Mouse (Mus musculus) forebrain, embryonic 12.5 days (tissue): Measurements from ENCODE around the gene Gm15517. TPM values are rescaled to one million over a fixed set of nuclear protein-coding genes. Genes with fewer than 3 reads are reported as not detected.
A peak's percentile ranks its signal among the peaks of the same experiment; 100 is the strongest.
"Not testable (repeated sequence)": the region's sequence is repeated elsewhere in the genome, so short reads cannot be mapped to it uniquely, and the experiment has no call there.

Source experiments
- ATAC-seq: fragments of 200-750 bp; cut with Nextera tagmentation; 2 replicates; pipeline ENCODE4 v1.8.0; 2017; ENCODE audit warnings: moderate TSS enrichment; ENCODE audit not compliant: low FRiP score
- H3K27ac ChIP-seq: fragments of 300-500 bp; sonication (generic); 2 replicates; pipeline ENCODE4 v1.5.1; 2016; ENCODE audit warnings: mild to moderate bottlenecking
- H3K27me3 ChIP-seq: fragments of 300-500 bp; sonication (generic); 2 replicates; pipeline ENCODE4 v1.6.1; 2016; ENCODE audit warnings: mild to moderate bottlenecking
- H3K36me3 ChIP-seq: fragments of 300-500 bp; sonication (generic); replicated peaks from 2 replicates; pipeline ENCODE4 v1.6.1; 2016; ENCODE audit warnings: mild to moderate bottlenecking
- H3K4me1 ChIP-seq: fragments of 300-500 bp; sonication (generic); 2 replicates; pipeline ENCODE4 v1.6.1; 2016
- H3K4me2 ChIP-seq: fragments of 300-500 bp; sonication (generic); 2 replicates; pipeline ENCODE4 v1.6.1; 2016; ENCODE audit warnings: mild to moderate bottlenecking, moderate library complexity
- H3K4me3 ChIP-seq: fragments of 300-500 bp; sonication (generic); replicated peaks from 2 replicates; pipeline ENCODE4 v1.5.1; 2016; ENCODE audit warnings: mild to moderate bottlenecking
- H3K9ac ChIP-seq: fragments of 300-500 bp; sonication (generic); 2 replicates; pipeline ENCODE4 v1.6.1; 2016; ENCODE audit warnings: mild to moderate bottlenecking
- H3K9me3 ChIP-seq: fragments of 300-500 bp; sonication (generic); 2 replicates; pipeline ENCODE4 v1.6.1; 2016
- WGBS: fragments of 180-500 bp; shearing (Covaris S2); methylation state at CpG from one replicate; pipeline ENCODE4 v1.1.7; 2016; 5-methylcytosine and 5-hydroxymethylcytosine counted together
- polyA plus RNA-seq: library from polyadenylated mRNA; unstranded; fragments of >200 nt; fragmentation: Nextera tagmentation; extraction: Ambion mirVana; gene quantifications from 2 replicates; pipeline ENCODE4 v1.2.1, GENCODE M21; 2016

Gene Gm15517
- polyA plus RNA-seq: not detected in 2 replicates

- Histone ChIP-seq H3K27me3 (peaks cover 26% of the 10 kb centered on the region), H3K4me1 (peaks cover 7% of the 10 kb centered on the region), H3K9ac (no peak within 1 kb of the TSS), H3K36me3 (no peaks in the 10 kb centered on the region), H3K9me3 (no peaks in the 10 kb centered on the region), H3K4me3 (no peak within 1 kb of the TSS), H3K4me2 (no peak within 1 kb of the TSS), H3K27ac (no peak within 1 kb of the TSS)
- ATAC-seq: no peak
- WGBS: 70% methylated on average over 5 of the region's 5 CpGs
Measured at GRCm38 (mm10) chr7:44261147-44261546, at the start of gene Gm15517. Gene Gm15517 (plus strand): TSS chr7:44261447.

- H3K4me1 ChIP-seq: no peaks in the 10 kb centered on the region
- H3K27me3 ChIP-seq: no peaks in the 10 kb centered on the region
- no peak within 1 kb of the TSS for H3K9ac ChIP-seq
- ATAC-seq: no peak
- no peak within 1 kb of the TSS for H3K4me2 ChIP-seq
- H3K36me3 ChIP-seq: no peaks in the 10 kb centered on the region
- 89% methylated on average over 1 of the region's 1 CpGs for WGBS
- no peak within 1 kb of the TSS for H3K4me3 ChIP-seq
- no peak within 1 kb of the TSS for H3K27ac ChIP-seq
- no peaks in the 10 kb centered on the region for H3K9me3 ChIP-seq
Measured at GRCm38 (mm10) chr7:44215645-44216044, 45.6 kb upstream of the Gm15517 start, which contains the start of gene Klk1b5. Gene Klk1b5 (plus strand): TSS chr7:44215945.

GRCm38 (mm10) chr7:44221601-44222000 is 39.6 kb upstream of the Gm15517 start:
- not testable (repeated sequence) for H3K4me1 ChIP-seq, H3K4me2 ChIP-seq, ATAC-seq, H3K36me3 ChIP-seq, H3K27me3 ChIP-seq, H3K4me3 ChIP-seq, H3K27ac ChIP-seq, H3K9ac ChIP-seq, H3K9me3 ChIP-seq
- 79% methylated on average over 9 of the region's 10 CpGs for WGBS

- ATAC-seq, H3K36me3 ChIP-seq, H3K27ac ChIP-seq, H3K9ac ChIP-seq, H3K9me3 ChIP-seq, H3K27me3 ChIP-seq, H3K4me1 ChIP-seq, H3K4me2 ChIP-seq, H3K4me3 ChIP-seq: not testable (repeated sequence)
- WGBS: 81% methylated on average over 6 of the region's 6 CpGs
Measured at GRCm38 (mm10) chr7:44222335-44222734, 38.9 kb upstream of the Gm15517 start.

GRCm38 (mm10) chr7:44225076-44225475 is 36.2 kb upstream of the Gm15517 start, which contains the start of gene Klk1:
Gene Klk1 (plus strand): TSS chr7:44225360.
- 42% methylated on average over 1 of the region's 1 CpGs for WGBS
- no peak for ATAC-seq

GRCm38 (mm10) chr7:44235909-44236308 is 25.3 kb upstream of the Gm15517 start, which contains the start of gene Gm36864:
Gene Gm36864 (plus strand): TSS chr7:44236177.
- 84% methylated on average over 3 of the region's 3 CpGs for WGBS
- Histone ChIP-seq H3K4me2 (no peak within 1 kb of the TSS), H3K27me3 (no peaks in the 10 kb centered on the region), H3K9me3 (no peaks in the 10 kb centered on the region), H3K4me3 (no peak within 1 kb of the TSS), H3K36me3 (no peaks in the 10 kb centered on the region), H3K4me1 (no peaks in the 10 kb centered on the region), H3K27ac (no peak within 1 kb of the TSS), H3K9ac (no peak within 1 kb of the TSS)
- ATAC-seq: no peak

More at GRCm38 (mm10) chr7:44225076-44225475, 36.2 kb upstream of the Gm15517 start, which contains the start of gene Klk1:
- Histone ChIP-seq H3K4me1 (no peaks in the 10 kb centered on the region), H3K27me3 (0 out of 2 replicates have a peak, but pooled peaks cover 3% of the 10 kb centered on the region), H3K36me3 (no peaks in the 10 kb centered on the region), H3K4me3 (no peak within 1 kb of the TSS), H3K9ac (no peak within 1 kb of the TSS), H3K27ac (no peak within 1 kb of the TSS), H3K9me3 (no peaks in the 10 kb centered on the region), H3K4me2 (no peak within 1 kb of the TSS)

- Histone ChIP-seq H3K27me3 (no peaks in the 10 kb centered on the region), H3K9me3 (no peaks in the 10 kb centered on the region), H3K36me3 (no peaks in the 10 kb centered on the region), H3K4me2 (no peak overlapping the region), H3K9ac (no peak overlapping the region), H3K27ac (no peak overlapping the region), H3K4me1 (no peaks in the 10 kb centered on the region), H3K4me3 (no peak overlapping the region)
- no peak for ATAC-seq
- 59% methylated on average over 2 of the region's 2 CpGs for WGBS
Measured at GRCm38 (mm10) chr7:44239913-44240312, 21.3 kb upstream of the Gm15517 start.

GRCm38 (mm10) chr7:44240712-44241111 is 20.5 kb upstream of the Gm15517 start:
- no peak overlapping the region for H3K27ac ChIP-seq
- H3K9ac ChIP-seq: no peak overlapping the region
- 52% methylated on average over 1 of the region's 1 CpGs for WGBS
- H3K9me3 ChIP-seq: no peaks in the 10 kb centered on the region
- H3K27me3 ChIP-seq: no peaks in the 10 kb centered on the region
- peaks cover 7% of the 10 kb centered on the region for H3K4me1 ChIP-seq
- no peak overlapping the region for H3K4me2 ChIP-seq
- ATAC-seq: no peak
- H3K4me3 ChIP-seq: no peak overlapping the region
- no peaks in the 10 kb centered on the region for H3K36me3 ChIP-seq

GRCm38 (mm10) chr7:44241163-44241562 is 20.1 kb upstream of the Gm15517 start:
- Histone ChIP-seq H3K27ac (no peak overlapping the region), H3K9ac (no peak overlapping the region), H3K9me3 (no peaks in the 10 kb centered on the region), H3K27me3 (no peaks in the 10 kb centered on the region), H3K4me2 (no peak overlapping the region), H3K36me3 (no peaks in the 10 kb centered on the region), H3K4me3 (no peak overlapping the region), H3K4me1 (peaks cover 8% of the 10 kb centered on the region)
- ATAC-seq: no peak
- 71% methylated on average over 2 of the region's 2 CpGs for WGBS

GRCm38 (mm10) chr7:44244080-44244479 is 17.2 kb upstream of the Gm15517 start:
- Histone ChIP-seq H3K9ac (no peak overlapping the region), H3K4me2 (no peak overlapping the region), H3K9me3 (no peaks in the 10 kb centered on the region), H3K27ac (no peak overlapping the region), H3K4me1 (peaks cover 23% of the 10 kb centered on the region), H3K27me3 (no peaks in the 10 kb centered on the region), H3K36me3 (peaks cover 13% of the 10 kb centered on the region), H3K4me3 (no peak overlapping the region)
- ATAC-seq: no peak
- WGBS: 73% methylated on average over 1 of the region's 1 CpGs

GRCm38 (mm10) chr7:44246055-44246983 is 14.9 kb upstream of the Gm15517 start, which contains the start of the genes 1700028J19Rik and 2410002F23Rik:
Gene 1700028J19Rik (minus strand): TSS chr7:44246695.
Gene 2410002F23Rik (plus strand): TSS chr7:44246722.
- Histone ChIP-seq H3K27me3 (no peaks in the 10 kb centered on the region), H3K4me2 (peak within 1 kb of the TSS; percentile 82), H3K27ac (peak within 1 kb of the TSS; percentile 91), H3K4me3 (peak within 1 kb of the TSS; percentile 87), H3K9ac (peak within 1 kb of the TSS; percentile 93), H3K4me1 (peaks cover 26% of the 10 kb centered on the region), H3K9me3 (no peaks in the 10 kb centered on the region), H3K36me3 (peaks cover 34% of the 10 kb centered on the region)
- ATAC-seq: peak; percentile 89
- under 1% methylated on average over 62 of the region's 62 CpGs for WGBS

GRCm38 (mm10) chr7:44246984-44247470 is 14.2 kb upstream of the Gm15517 start:
- peak; percentile 20 for ATAC-seq
- WGBS: under 1% methylated on average over 23 of the region's 23 CpGs
- peak overlapping the region; percentile 91 for H3K27ac ChIP-seq

More at GRCm38 (mm10) chr7:44246984-44247470, 14.2 kb upstream of the Gm15517 start:
- Histone ChIP-seq H3K4me3 (peak overlapping the region; percentile 87), H3K4me1 (peaks cover 26% of the 10 kb centered on the region), H3K27me3 (no peaks in the 10 kb centered on the region), H3K9ac (peak overlapping the region; percentile 93), H3K4me2 (peak overlapping the region; percentile 82), H3K36me3 (peaks cover 38% of the 10 kb centered on the region), H3K9me3 (no peaks in the 10 kb centered on the region)
